Mouse (Mus musculus): ENCODE measurements at regions not wholly inside any gene's neighbourhood (a gene's known extent, or its start where the extent isn't known, plus 50 kb on each side); places are given as distances from the start of the nearest gene placed in this dataset.

- no peak for DNase-seq (ENCODE audit: low spot score)
Observed at GRCm38 (mm10) chr10:56453578-56454069, 76.5 kb downstream of the Gja1 start.

- no peak for DNase-seq (ENCODE audit: low spot score)
Observed at GRCm38 (mm10) chr10:56455867-56456468, 78.8 kb downstream of the Gja1 start.

- DNase-seq (ENCODE audit: low spot score), result no peak
Observed at GRCm38 (mm10) chr10:56468537-56468936, 91.4 kb downstream of the Gja1 start.

GRCm38 (mm10) chr10:56468993-56469712 lies 92.0 kb downstream of the Gja1 start:
- DNase-seq (ENCODE audit: low spot score), result no peak

- no peak for DNase-seq (ENCODE audit: low spot score)
Observed at GRCm38 (mm10) chr10:56469895-56470294, 92.8 kb downstream of the Gja1 start.

- DNase-seq (ENCODE audit: low spot score), result no peak
Observed at GRCm38 (mm10) chr10:56474951-56475350, 97.8 kb downstream of the Gja1 start.

- no peak for DNase-seq (ENCODE audit: low spot score)
Observed at GRCm38 (mm10) chr10:56482156-56482716, 105.1 kb downstream of the Gja1 start.

GRCm38 (mm10) chr10:56484931-56485330 lies 107.8 kb downstream of the Gja1 start:
- no peak for DNase-seq (ENCODE audit: low spot score)

- DNase-seq (ENCODE audit: low spot score), result no peak
Observed at GRCm38 (mm10) chr10:56485746-56486145, 108.6 kb downstream of the Gja1 start.

GRCm38 (mm10) chr10:56486584-56486983 lies 109.5 kb downstream of the Gja1 start:
- DNase-seq (ENCODE audit: low spot score), result peak; percentile 12

GRCm38 (mm10) chr10:56493461-56493860 lies 116.3 kb downstream of the Gja1 start:
- DNase-seq (ENCODE audit: low spot score), result no peak

- no peak for DNase-seq (ENCODE audit: low spot score)
Observed at GRCm38 (mm10) chr10:56495352-56495751, 118.2 kb downstream of the Gja1 start.

GRCm38 (mm10) chr10:56519041-56519440 lies 141.9 kb downstream of the Gja1 start:
- DNase-seq (ENCODE audit: low spot score), result no peak

GRCm38 (mm10) chr10:56525791-56526190 lies 148.7 kb downstream of the Gja1 start:
- DNase-seq (ENCODE audit: low spot score), result no peak

GRCm38 (mm10) chr10:56537091-56537490 lies 160.0 kb downstream of the Gja1 start:
- DNase-seq (ENCODE audit: low spot score), result no peak

- DNase-seq (ENCODE audit: low spot score), result no peak
Observed at GRCm38 (mm10) chr10:56539827-56540511, 162.8 kb downstream of the Gja1 start.

GRCm38 (mm10) chr10:56542106-56542505 lies 165.0 kb downstream of the Gja1 start:
- no peak for DNase-seq (ENCODE audit: low spot score)

GRCm38 (mm10) chr10:56545989-56546388 lies 168.9 kb downstream of the Gja1 start:
- no peak for DNase-seq (ENCODE audit: low spot score)

GRCm38 (mm10) chr10:56546824-56547223 lies 169.7 kb downstream of the Gja1 start:
- DNase-seq (ENCODE audit: low spot score), result no peak

- DNase-seq (ENCODE audit: low spot score), result no peak
Observed at GRCm38 (mm10) chr10:56547825-56548224, 170.7 kb downstream of the Gja1 start.

- no peak for DNase-seq (ENCODE audit: low spot score)
Observed at GRCm38 (mm10) chr10:56566836-56567442, 189.8 kb downstream of the Gja1 start.

GRCm38 (mm10) chr10:56582065-56582464 lies 204.9 kb downstream of the Gja1 start:
- no peak for DNase-seq (ENCODE audit: low spot score)
